Mouse (Mus musculus) heart, adult 2 months (tissue): Measurements from ENCODE around the gene Doc2b.

ENCODE experiments used
- CTCF ChIP-seq: fragments of 200-600 bp; IDR thresholded peaks from 2 replicates; pipeline ENCODE4 v1.8.1; 2022; ENCODE audit warnings: antibody characterized with exemption, mild to moderate bottlenecking, moderate library complexity
- EP300 ChIP-seq: fragments of 200-500 bp; IDR thresholded peaks from 2 replicates; pipeline ENCODE4 v1.6.1; 2011; ENCODE audit warnings: low read depth, low read length, control low read depth; ENCODE audit not compliant: insufficient read depth
- POLR2A ChIP-seq: fragments of 200-500 bp; IDR thresholded peaks from 2 replicates; pipeline ENCODE4 v1.6.1; 2011; ENCODE audit warnings: mild to moderate bottlenecking, low read depth, low read length, control low read depth; ENCODE audit not compliant: insufficient read depth

DNA sequence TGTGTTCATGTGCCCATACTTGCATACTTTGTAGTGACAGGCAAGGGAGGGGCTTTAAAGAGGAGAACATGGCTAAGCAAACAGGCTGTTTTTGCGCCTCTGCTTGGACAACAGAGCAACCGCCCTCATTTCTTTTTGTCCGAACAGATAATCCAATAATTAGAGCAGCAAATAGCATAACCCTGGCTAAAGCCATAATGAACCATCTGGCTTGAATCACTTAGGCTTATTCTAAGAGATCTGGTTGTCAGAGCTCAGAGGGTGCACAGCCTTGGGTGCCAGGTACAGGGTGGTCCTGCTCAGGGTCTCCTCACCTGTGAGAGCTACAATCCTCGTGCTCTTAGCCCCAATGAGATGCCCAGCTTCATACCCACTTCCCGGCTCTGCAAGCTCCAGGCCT lies 2.5 kb downstream of the Doc2b start:
- TF ChIP-seq CTCF (no peak), POLR2A (no peak), EP300 (no peak)
